12 mouse cellular contexts compared by ENCODE assay signal in genomic region chr12:37956193-37956592, GRCm38 (mm10).
"Had no signal": no experiment of that assay in that cellular context is flagged by ENCODE, and none has a peak within 500 bp of the region (broad histone marks: within the 10 kb centered on the region; RNA-seq: fewer than 3 reads in every experiment).

No protein-coding gene starts in this region.

- DNase-seq: liver, embryonic 13.5 days; liver, postnatal 0 days; lung, adult 2 months; lung, postnatal 14 days; lung, postnatal 36 days; right cerebral cortex, postnatal 25 days; thymus, adult 18-20 months; thymus, postnatal 14 days; thymus, postnatal 36 days had no signal

- ATAC-seq: liver, postnatal 0 days; lung, postnatal 0 days; midbrain, embryonic 13.5 days; midbrain, embryonic 15.5 days had no signal
